Mouse (Mus musculus): ENCODE measurements around the gene Itgb6. TPM values are rescaled to one million over a fixed set of nuclear protein-coding genes. Genes with fewer than 3 reads are reported as not detected.

The Itgb6 gene
- total and polyA plus RNA-seq, 2 experiments from 2014 or later, result 0.51 to 2.4 TPM

GRCm38 (mm10) chr2:60748585-60748984, 26.1 kb upstream of the Itgb6 start:
- no peaks in the 10 kb centered on the region for H3K27me3 ChIP-seq (ENCODE audit: control insufficient read depth, insufficient read depth, low read length)
- WGBS, result 93% methylated on average over 1 of the region's 1 CpGs
- H3K4me3 ChIP-seq (ENCODE audit: low read depth, low read length), result no peak overlapping the region

DNA sequence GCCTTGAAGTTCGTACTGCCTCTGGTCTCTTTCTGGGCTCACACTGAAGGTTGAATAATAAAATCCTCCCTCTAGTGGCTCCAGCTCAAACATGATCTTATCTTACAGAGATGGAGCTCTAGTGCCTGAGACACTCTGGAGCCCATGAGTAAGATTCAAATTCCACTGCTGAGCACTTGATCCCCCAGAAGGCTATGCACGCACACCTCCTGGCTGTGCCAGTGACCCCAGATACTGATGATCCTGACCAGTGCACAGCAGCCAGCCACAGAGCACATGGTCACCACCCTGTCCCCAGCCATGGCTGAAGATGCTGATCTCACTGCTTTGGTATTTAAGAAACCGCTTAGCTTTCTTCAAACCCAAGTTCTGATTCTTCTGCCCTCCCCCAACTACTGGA, 25.1 kb upstream of the Itgb6 start:
- Histone ChIP-seq H3K4me1 (ENCODE audit: control insufficient read depth, insufficient read depth) (no peaks in the 10 kb centered on the region), H3K4me3 (ENCODE audit: low read depth, low read length) (no peak overlapping the region), H3K27me3 (ENCODE audit: control insufficient read depth, insufficient read depth, low read length) (no peaks in the 10 kb centered on the region), H3K36me3 (replicated peaks; ENCODE audit: control insufficient read depth, insufficient read depth, low read length) (peaks cover 22% of the 10 kb centered on the region), H3K9me3 (replicated peaks; ENCODE audit: control insufficient read depth, low read length) (no peaks in the 10 kb centered on the region), H3K27ac (ENCODE audit: low read depth) (no peak overlapping the region), H3K4me2 (ENCODE audit: low read depth, low read length) (no peak overlapping the region), H3K9ac (replicated peaks; ENCODE audit: low read depth, low read length) (no peak overlapping the region)
- ATAC-seq (ENCODE audit: insufficient read depth, low read depth) (peak; percentile 66), DNase-seq (ENCODE audit: low spot score) (peak; percentile 29)
- 26% methylated on average over 3 of the region's 3 CpGs for WGBS
- TF ChIP-seq EP300 (IDR thresholded peaks at IDR 0.05; ENCODE audit: low read depth) (no peak), CTCF (IDR thresholded peaks at IDR 0.05; ENCODE audit: low read depth) (peak; percentile 35)

More at GRCm38 (mm10) chr2:60748585-60748984, 26.1 kb upstream of the Itgb6 start:
- TF ChIP-seq EP300 (IDR thresholded peaks at IDR 0.05; ENCODE audit: low read depth), result no peak
- peak; percentile 22; the same call in 1 of the 2 replicates for TF ChIP-seq CTCF (IDR thresholded peaks at IDR 0.05; ENCODE audit: low read depth)
- H3K4me2 ChIP-seq (ENCODE audit: low read depth, low read length), result no peak overlapping the region
- no peak for DNase-seq (ENCODE audit: low spot score)
- H3K9ac ChIP-seq (replicated peaks; ENCODE audit: low read depth, low read length), result no peak overlapping the region
- no peak overlapping the region for H3K27ac ChIP-seq (ENCODE audit: low read depth)
- H3K36me3 ChIP-seq (replicated peaks; ENCODE audit: control insufficient read depth, insufficient read depth, low read length), result peaks cover 30% of the 10 kb centered on the region
- H3K4me1 ChIP-seq (ENCODE audit: control insufficient read depth, insufficient read depth), result no peaks in the 10 kb centered on the region
- ATAC-seq (ENCODE audit: insufficient read depth, low read depth), result no peak
- no peaks in the 10 kb centered on the region for H3K9me3 ChIP-seq (replicated peaks; ENCODE audit: control insufficient read depth, low read length)

GRCm38 (mm10) chr2:60744674-60745073, 22.2 kb upstream of the Itgb6 start:
- ATAC-seq (ENCODE audit: insufficient read depth, low read depth) (no peak), DNase-seq (ENCODE audit: low spot score) (no peak)
- H3K4me1 ChIP-seq (ENCODE audit: control insufficient read depth, insufficient read depth), result no peaks in the 10 kb centered on the region
- H3K4me2 ChIP-seq (ENCODE audit: low read depth, low read length), result no peak overlapping the region
- no peak overlapping the region for H3K4me3 ChIP-seq (ENCODE audit: low read depth, low read length)
- H3K27ac ChIP-seq (ENCODE audit: low read depth), result no peak overlapping the region
- no peaks in the 10 kb centered on the region for H3K27me3 ChIP-seq (ENCODE audit: control insufficient read depth, insufficient read depth, low read length)
- no peak for TF ChIP-seq EP300 (IDR thresholded peaks at IDR 0.05; ENCODE audit: low read depth)
- TF ChIP-seq CTCF (IDR thresholded peaks at IDR 0.05; ENCODE audit: low read depth), result no peak
- 41% methylated on average over 3 of the region's 3 CpGs for WGBS
- H3K36me3 ChIP-seq (replicated peaks; ENCODE audit: control insufficient read depth, insufficient read depth, low read length), result 0 out of 2 replicates have a peak, but pooled peaks cover 5% of the 10 kb centered on the region
- H3K9ac ChIP-seq (replicated peaks; ENCODE audit: low read depth, low read length), result no peak overlapping the region
- H3K9me3 ChIP-seq (replicated peaks; ENCODE audit: control insufficient read depth, low read length), result no peaks in the 10 kb centered on the region

GRCm38 (mm10) chr2:60739389-60740137, 17.1 kb upstream of the Itgb6 start:
- TF ChIP-seq EP300 (IDR thresholded peaks at IDR 0.05; ENCODE audit: low read depth) (0 out of 2 replicates have a peak, but pooled peaks have one; percentile 30), CTCF (IDR thresholded peaks at IDR 0.05; ENCODE audit: low read depth) (no peak)
- peak; percentile 49; the same call in 1 of the 2 replicates for ATAC-seq (ENCODE audit: insufficient read depth, low read depth)
- H3K9ac ChIP-seq (replicated peaks; ENCODE audit: low read depth, low read length), result no peak overlapping the region

DNA sequence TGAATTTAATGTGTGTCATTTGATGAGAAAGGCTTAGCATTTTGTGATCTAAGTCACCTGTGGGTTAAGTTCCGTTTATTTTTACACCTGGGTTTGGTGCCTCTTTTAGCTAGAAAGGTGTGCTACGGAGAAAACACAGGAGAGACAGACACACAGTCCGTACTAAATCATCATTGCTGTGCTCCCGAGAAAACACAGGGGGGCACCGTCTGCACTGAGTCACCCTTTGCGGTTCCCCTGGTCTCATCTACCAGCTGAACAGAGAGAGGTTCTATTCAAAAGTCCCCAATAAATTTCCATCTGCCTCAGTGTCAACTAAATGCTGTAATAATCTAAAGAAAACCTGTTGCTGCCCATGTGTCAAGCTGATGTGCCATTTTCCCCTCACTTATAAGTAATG, 8.5 kb upstream of the Itgb6 start:
- no peak overlapping the region for H3K4me3 ChIP-seq (ENCODE audit: low read depth, low read length)
- H3K27ac ChIP-seq (ENCODE audit: low read depth), result no peak overlapping the region
- no peak overlapping the region for H3K4me2 ChIP-seq (ENCODE audit: low read depth, low read length)
- no peak for DNase-seq (ENCODE audit: low spot score)
- H3K36me3 ChIP-seq (replicated peaks; ENCODE audit: control insufficient read depth, insufficient read depth, low read length), result no peaks in the 10 kb centered on the region
- no peaks in the 10 kb centered on the region for H3K9me3 ChIP-seq (replicated peaks; ENCODE audit: control insufficient read depth, low read length)
- no peak overlapping the region for H3K9ac ChIP-seq (replicated peaks; ENCODE audit: low read depth, low read length)
- TF ChIP-seq CTCF (IDR thresholded peaks at IDR 0.05; ENCODE audit: low read depth), result peak; percentile 45
- TF ChIP-seq EP300 (IDR thresholded peaks at IDR 0.05; ENCODE audit: low read depth), result no peak
- no peaks in the 10 kb centered on the region for H3K27me3 ChIP-seq (ENCODE audit: control insufficient read depth, insufficient read depth, low read length)
- no peak for ATAC-seq (ENCODE audit: insufficient read depth, low read depth)
- 51% methylated on average over 6 of the region's 6 CpGs for WGBS
- H3K4me1 ChIP-seq (ENCODE audit: control insufficient read depth, insufficient read depth), result peaks cover 10% of the 10 kb centered on the region

More at GRCm38 (mm10) chr2:60739389-60740137, 17.1 kb upstream of the Itgb6 start:
- H3K27ac ChIP-seq (ENCODE audit: low read depth), result peak overlapping the region; percentile 4; the same call in 1 of the 2 replicates
- DNase-seq (ENCODE audit: low spot score), result peak; percentile 43
- no peaks in the 10 kb centered on the region for H3K27me3 ChIP-seq (ENCODE audit: control insufficient read depth, insufficient read depth, low read length)
- WGBS, result 49% methylated on average over 10 of the region's 10 CpGs
- H3K9me3 ChIP-seq (replicated peaks; ENCODE audit: control insufficient read depth, low read length), result no peaks in the 10 kb centered on the region
- no peaks in the 10 kb centered on the region for H3K36me3 ChIP-seq (replicated peaks; ENCODE audit: control insufficient read depth, insufficient read depth, low read length)
- no peak overlapping the region for H3K4me2 ChIP-seq (ENCODE audit: low read depth, low read length)
- no peaks in the 10 kb centered on the region for H3K4me1 ChIP-seq (ENCODE audit: control insufficient read depth, insufficient read depth)
- no peak overlapping the region for H3K4me3 ChIP-seq (ENCODE audit: low read depth, low read length)
